Mouse (Mus musculus) layer of hippocampus, postnatal 14 days (tissue): ENCODE data around the gene Efna4. TPM values are rescaled to one million over a fixed set of nuclear protein-coding genes. Genes with fewer than 3 reads are reported as not detected.

Experiments
- total RNA-seq, 2 experiments: library from RNA; stranded (reverse); gene quantifications; 2 replicates each; pipeline ENCODE4 v1.2.3; 2021

Efna4 gene
- total RNA-seq, 2 experiments from 2014 or later = 1.0 to 1.8 TPM

Other genes with a start within 250 kb of the Efna4 start
- 100 to 1,000 TPM; 150 to 157 TPM for gene Rusc1, start 244.7 kb downstream of the Efna4 start, total RNA-seq
- gene Gm43738, start 236.9 kb downstream of the Efna4 start, total RNA-seq = not detected
- 100 to 1,000 TPM; 109 to 131 TPM for gene Fdps, start 236.1 kb downstream of the Efna4 start, total RNA-seq
- gene Pklr, start 201.9 kb downstream of the Efna4 start, total RNA-seq = not detected
- 10 to 100 TPM; 13.0 to 24.5 TPM for gene Hcn3, start 177.8 kb downstream of the Efna4 start, total RNA-seq
- 10 to 100 TPM; 46.2 to 47.0 TPM for gene Clk2, start 173.2 kb downstream of the Efna4 start, total RNA-seq
- 10 to 100 TPM; 74.5 to 75.6 TPM for gene Scamp3, start 160.6 kb downstream of the Efna4 start, total RNA-seq
- gene Fam189b, start 154.9 kb downstream of the Efna4 start, total RNA-seq = 10 to 100 TPM; 68.1 to 72.0 TPM
- 10 to 100 TPM; 64.1 to 68.8 TPM for gene Gba, start 135.1 kb downstream of the Efna4 start, total RNA-seq
- gene Thbs3, start 122.8 kb downstream of the Efna4 start, total RNA-seq = 10 to 100 TPM; 32.1 to 40.1 TPM
- gene Mtx1, start 110.9 kb downstream of the Efna4 start, total RNA-seq = 10 to 100 TPM; 91.1 to 99.9 TPM
- 1 to 10 TPM; 1.2 to 1.3 TPM for gene Muc1, start 109.0 kb downstream of the Efna4 start, total RNA-seq
- gene Krtcap2, start 92.1 kb downstream of the Efna4 start, total RNA-seq = 10 to 100 TPM; 77.3 to 90.2 TPM
- gene Trim46, start 91.7 kb downstream of the Efna4 start, total RNA-seq = 10 to 100 TPM; 97.0 to 99.4 TPM
- 10 to 100 TPM; 50.0 to 63.2 TPM for gene Dpm3, start 78.7 kb downstream of the Efna4 start, total RNA-seq
- gene Slc50a1, start 67.5 kb downstream of the Efna4 start, total RNA-seq = 10 to 100 TPM; 37.1 to 40.2 TPM
- 1 to 10 TPM; 6.4 TPM for gene Efna1, start 56.9 kb downstream of the Efna4 start, total RNA-seq
- gene Efna3, start 15.1 kb downstream of the Efna4 start, total RNA-seq = 10 to 100 TPM; 57.8 to 62.7 TPM
- 100 to 1,000 TPM; 114 to 115 TPM for gene Adam15, start 12.0 kb upstream of the Efna4 start, total RNA-seq
- gene Dcst2, start 23.9 kb upstream of the Efna4 start, total RNA-seq = under 1 TPM; 0.41 to 0.76 TPM
- under 1 TPM in 1 of 2 experiments, not detected in 1; 0.21 TPM for gene Dcst1, start 27.2 kb upstream of the Efna4 start, total RNA-seq
- gene Zbtb7b, start 56.7 kb upstream of the Efna4 start, total RNA-seq = 10 to 100 TPM; 12.1 to 15.1 TPM
- gene Lenep, start 64.8 kb upstream of the Efna4 start, total RNA-seq = 1 to 10 TPM; 3.2 to 4.3 TPM
- 10 to 100 TPM; 30.4 to 30.5 TPM for gene Flad1, start 73.8 kb upstream of the Efna4 start, total RNA-seq
- gene Cks1b, start 80.4 kb upstream of the Efna4 start, total RNA-seq = 1 to 10 TPM; 4.6 to 6.5 TPM
- 10 to 100 TPM; 14.2 to 15.0 TPM for gene Shc1, start 80.4 kb upstream of the Efna4 start, total RNA-seq
- gene Pygo2, start 92.2 kb upstream of the Efna4 start, total RNA-seq = 10 to 100 TPM; 49.5 to 57.6 TPM
- gene Pbxip1, start 98.7 kb upstream of the Efna4 start, total RNA-seq = 10 to 100 TPM; 44.5 to 54.0 TPM
- 10 to 100 TPM; 35.3 to 38.7 TPM for gene Pmvk, start 116.5 kb upstream of the Efna4 start, total RNA-seq
- gene Kcnn3, start 182.1 kb upstream of the Efna4 start, total RNA-seq = 10 to 100 TPM; 25.5 to 26.6 TPM